Mouse (Mus musculus) urinary bladder, postnatal 14 days (tissue): ENCODE measurements at regions not wholly inside any gene's neighbourhood (a gene's known extent, or its start where the extent isn't known, plus 50 kb on each side); places are given as distances from the start of the nearest gene placed in this dataset.
"Not testable (repeated sequence)": the region's sequence is repeated elsewhere in the genome, so short reads cannot be mapped to it uniquely, and the experiment has no call there.

Source experiments
- DNase-seq: peaks from one replicate; pipeline ENCODE4 v3.0.0; 2021; ENCODE audit warnings: low spot score

GRCm38 (mm10) chr4:105844675-105845466 is 55.2 kb downstream of the Gm12728 start:
- DNase-seq: no peak

GRCm38 (mm10) chr4:105845998-105846989 is 56.6 kb downstream of the Gm12728 start:
- DNase-seq: not testable (repeated sequence)

- DNase-seq: no peak
Observed at GRCm38 (mm10) chr4:105853086-105853485, 63.4 kb downstream of the Gm12728 start.

- DNase-seq: no peak
Observed at GRCm38 (mm10) chr4:105859052-105859864, 69.6 kb downstream of the Gm12728 start.

GRCm38 (mm10) chr4:105860930-105861653 is 71.4 kb downstream of the Gm12728 start:
- DNase-seq: no peak

- DNase-seq: no peak
Observed at GRCm38 (mm10) chr4:105861654-105862037, 72.0 kb downstream of the Gm12728 start.

GRCm38 (mm10) chr4:105870512-105870911 is 80.8 kb downstream of the Gm12728 start:
- DNase-seq: no peak

- DNase-seq: no peak
Observed at GRCm38 (mm10) chr4:105877246-105877645, 87.6 kb downstream of the Gm12728 start.

GRCm38 (mm10) chr4:105879891-105880290 is 90.2 kb downstream of the Gm12728 start:
- DNase-seq: no peak

GRCm38 (mm10) chr4:105884791-105885190 is 95.1 kb downstream of the Gm12728 start:
- no peak for DNase-seq

- DNase-seq: no peak
Observed at GRCm38 (mm10) chr4:105891438-105891837, 101.8 kb downstream of the Gm12728 start.

- no peak for DNase-seq
Observed at GRCm38 (mm10) chr4:105892065-105892464, 102.4 kb downstream of the Gm12728 start.

- no peak for DNase-seq
Observed at GRCm38 (mm10) chr4:105895116-105895515, 105.4 kb downstream of the Gm12728 start.

GRCm38 (mm10) chr4:105898054-105898847 is 108.6 kb downstream of the Gm12728 start:
- no peak for DNase-seq

- no peak for DNase-seq
Observed at GRCm38 (mm10) chr4:105904896-105905295, 115.2 kb downstream of the Gm12728 start.

- DNase-seq: no peak
Observed at GRCm38 (mm10) chr4:105906411-105906810, 116.7 kb downstream of the Gm12728 start.

- DNase-seq: no peak
Observed at GRCm38 (mm10) chr4:105907611-105908010, 117.9 kb downstream of the Gm12728 start.

GRCm38 (mm10) chr4:105908281-105908680 is 118.6 kb downstream of the Gm12728 start:
- no peak for DNase-seq

- DNase-seq: no peak
Observed at GRCm38 (mm10) chr4:105909272-105909671, 119.6 kb downstream of the Gm12728 start.

GRCm38 (mm10) chr4:105910666-105911065 is 121.0 kb downstream of the Gm12728 start:
- DNase-seq: no peak
